Mouse (Mus musculus): ENCODE measurements around the gene Ngrn. TPM values are rescaled to one million over a fixed set of nuclear protein-coding genes. Genes with fewer than 3 reads are reported as not detected.

The Ngrn gene
- polyA plus RNA-seq, 1 experiment from 2014 or later, result 52.2 TPM

DNA sequence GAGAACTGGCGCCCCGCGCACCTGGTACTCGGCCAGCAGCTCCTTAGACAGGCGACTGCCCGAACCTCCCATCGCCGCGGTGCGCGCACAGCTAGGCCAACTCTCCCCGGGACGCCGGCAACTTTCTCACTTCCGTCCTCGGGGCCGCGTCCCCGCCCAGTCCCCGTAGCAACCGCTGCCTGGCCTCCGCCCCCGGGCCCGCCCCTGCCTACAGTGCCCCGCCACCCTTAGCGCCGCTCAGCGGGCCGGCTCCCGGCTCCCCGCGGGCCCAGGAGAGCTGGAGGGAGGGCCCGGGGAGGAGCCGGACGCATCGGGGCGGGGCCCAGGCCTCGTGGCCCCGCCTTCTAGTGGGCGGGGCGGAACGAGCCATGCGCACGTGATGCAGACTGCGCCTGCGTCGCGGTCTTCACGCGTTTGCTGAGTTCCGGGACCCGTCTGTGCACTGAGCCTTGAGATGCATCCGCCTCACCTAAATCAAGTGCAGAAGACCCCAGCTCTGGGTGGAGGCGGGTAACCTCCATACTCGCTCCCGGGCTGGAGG is 28.5 kb upstream of the Ngrn start, which contains the start of the genes Cib1 and Gdpgp1:
Cib1 (minus strand) TSS at position 325 of the 541 bp plus-strand sequence.
Gdpgp1 (plus strand) TSS at position 377 of the 541 bp plus-strand sequence.
- H3K4me1 ChIP-seq, result peaks cover 25% of the 10 kb centered on the region
- WGBS, result under 1% methylated on average over 56 of the region's 56 CpGs
- peak within 1 kb of the TSS; percentile 83 for H3K9ac ChIP-seq
- H3K36me3 ChIP-seq, result peaks cover 10% of the 10 kb centered on the region
- no peaks in the 10 kb centered on the region for H3K9me3 ChIP-seq
- 0 out of 2 replicates have a peak, but pooled peaks cover 4% of the 10 kb centered on the region for H3K27me3 ChIP-seq
- peak; percentile 97 for ATAC-seq (ENCODE audit: insufficient number of reproducible peaks, insufficient read depth, low FRiP score, low TSS enrichment, low read depth)
- H3K4me2 ChIP-seq, result peak within 1 kb of the TSS; percentile 87
- H3K27ac ChIP-seq, result peak within 1 kb of the TSS; percentile 63
- peak within 1 kb of the TSS; percentile 72 for H3K4me3 ChIP-seq

DNA sequence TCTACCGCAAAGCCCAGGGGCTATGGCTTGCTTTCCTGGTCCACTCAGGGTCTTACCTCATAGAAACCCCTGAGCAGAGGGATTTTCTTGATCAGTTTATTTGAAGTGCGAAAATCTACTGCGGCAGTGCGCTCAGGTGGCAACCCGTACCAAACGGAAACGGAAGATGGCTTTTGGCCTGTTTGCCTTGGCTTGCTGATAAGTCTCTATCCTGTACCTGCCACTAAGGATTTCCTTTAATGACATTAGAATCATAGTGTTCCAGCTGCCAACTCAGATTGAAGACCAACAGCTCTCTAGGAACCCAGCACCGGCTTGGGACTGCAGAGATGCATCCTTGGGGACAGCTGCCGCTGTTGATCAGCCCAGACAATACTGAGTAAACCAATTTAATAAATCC is 27.2 kb upstream of the Ngrn start:
- peak overlapping the region; percentile 22; the same call in 1 of the 2 replicates for H3K9ac ChIP-seq
- H3K36me3 ChIP-seq, result peaks cover 8% of the 10 kb centered on the region
- 0 out of 2 replicates have a peak, but pooled peaks cover 4% of the 10 kb centered on the region for H3K27me3 ChIP-seq
- 77% methylated on average over 9 of the region's 9 CpGs for WGBS
- no peak overlapping the region for H3K27ac ChIP-seq
- H3K4me2 ChIP-seq, result peak overlapping the region; percentile 87
- no peaks in the 10 kb centered on the region for H3K9me3 ChIP-seq
- H3K4me3 ChIP-seq, result peak overlapping the region; percentile 72; the same call in 1 of the 2 replicates
- ATAC-seq (ENCODE audit: insufficient number of reproducible peaks, insufficient read depth, low FRiP score, low TSS enrichment, low read depth), result no peak
- H3K4me1 ChIP-seq, result peaks cover 25% of the 10 kb centered on the region

- Histone ChIP-seq H3K27ac (no peak overlapping the region), H3K36me3 (peaks cover 30% of the 10 kb centered on the region)
- 89% methylated on average over 10 of the region's 10 CpGs for WGBS
Measured at GRCm38 (mm10) chr7:80238542-80238941, 22.5 kb upstream of the Ngrn start.

GRCm38 (mm10) chr7:80241661-80242060 is 19.4 kb upstream of the Ngrn start:
- peaks cover 30% of the 10 kb centered on the region for H3K36me3 ChIP-seq
- H3K9me3 ChIP-seq, result peaks cover 3% of the 10 kb centered on the region; the same call in 1 of the 2 replicates
- H3K27ac ChIP-seq, result no peak overlapping the region

More at GRCm38 (mm10) chr7:80238542-80238941, 22.5 kb upstream of the Ngrn start:
- Histone ChIP-seq H3K4me1 (peaks cover 13% of the 10 kb centered on the region), H3K27me3 (no peaks in the 10 kb centered on the region), H3K9me3 (no peaks in the 10 kb centered on the region), H3K4me3 (no peak overlapping the region), H3K4me2 (no peak overlapping the region), H3K9ac (no peak overlapping the region)
- ATAC-seq (ENCODE audit: insufficient number of reproducible peaks, insufficient read depth, low FRiP score, low TSS enrichment, low read depth), result no peak

GRCm38 (mm10) chr7:80244851-80245250 is 16.2 kb upstream of the Ngrn start:
- Histone ChIP-seq H3K27ac (no peak overlapping the region), H3K9ac (no peak overlapping the region), H3K36me3 (peaks cover 14% of the 10 kb centered on the region), H3K27me3 (no peaks in the 10 kb centered on the region), H3K9me3 (peaks cover 3% of the 10 kb centered on the region; the same call in 1 of the 2 replicates), H3K4me3 (no peak overlapping the region), H3K4me1 (no peaks in the 10 kb centered on the region), H3K4me2 (no peak overlapping the region)
- ATAC-seq (ENCODE audit: insufficient number of reproducible peaks, insufficient read depth, low FRiP score, low TSS enrichment, low read depth), result no peak
- WGBS, result 91% methylated on average over 4 of the region's 4 CpGs

More at GRCm38 (mm10) chr7:80241661-80242060, 19.4 kb upstream of the Ngrn start:
- Histone ChIP-seq H3K9ac (no peak overlapping the region), H3K4me1 (no peaks in the 10 kb centered on the region), H3K4me2 (no peak overlapping the region), H3K27me3 (no peaks in the 10 kb centered on the region), H3K4me3 (no peak overlapping the region)
- 84% methylated on average over 4 of the region's 4 CpGs for WGBS
- no peak for ATAC-seq (ENCODE audit: insufficient number of reproducible peaks, insufficient read depth, low FRiP score, low TSS enrichment, low read depth)

- H3K27ac ChIP-seq, result peak within 1 kb of the TSS; percentile 60
- H3K9ac ChIP-seq, result peak within 1 kb of the TSS; percentile 78
- H3K4me2 ChIP-seq, result peak within 1 kb of the TSS; percentile 66
- peak within 1 kb of the TSS; percentile 65 for H3K4me3 ChIP-seq
- peaks cover 5% of the 10 kb centered on the region; the same call in 1 of the 2 replicates for H3K36me3 ChIP-seq
- ATAC-seq (ENCODE audit: insufficient number of reproducible peaks, insufficient read depth, low FRiP score, low TSS enrichment, low read depth), result peak; percentile 94
- under 1% methylated on average over 48 of the region's 48 CpGs for WGBS
- H3K4me1 ChIP-seq, result no peaks in the 10 kb centered on the region
- H3K27me3 ChIP-seq, result no peaks in the 10 kb centered on the region
- peaks cover 3% of the 10 kb centered on the region; the same call in 1 of the 2 replicates for H3K9me3 ChIP-seq
Measured at GRCm38 (mm10) chr7:80246148-80246721, 14.8 kb upstream of the Ngrn start, which contains the start of gene Ttll13. Gene Ttll13 (plus strand): TSS chr7:80246376.

DNA sequence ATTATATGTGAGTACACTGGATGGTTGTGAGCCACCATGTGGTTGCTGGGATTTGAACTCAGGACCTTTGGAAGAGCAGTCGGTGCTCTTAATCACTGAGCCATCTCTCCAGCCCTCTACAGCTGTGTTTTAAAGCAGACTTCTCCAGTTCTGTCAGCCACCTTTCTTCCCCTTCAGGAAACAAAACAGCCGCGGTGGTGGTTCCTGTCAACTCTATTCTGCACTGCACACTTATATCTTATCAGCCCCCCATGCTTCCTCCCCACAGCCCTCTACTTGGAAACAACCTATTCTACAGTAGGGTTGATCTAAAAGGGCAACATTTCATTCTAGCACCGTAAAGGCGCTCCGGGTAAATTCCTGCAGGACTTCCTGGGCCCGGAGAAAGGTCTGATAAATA is 14.2 kb upstream of the Ngrn start:
- H3K4me3 ChIP-seq, result peak overlapping the region; percentile 65
- no peaks in the 10 kb centered on the region; the same call in 1 of the 2 replicates for H3K36me3 ChIP-seq
- H3K9ac ChIP-seq, result peak overlapping the region; percentile 78; the same call in 1 of the 2 replicates
- H3K4me1 ChIP-seq, result no peaks in the 10 kb centered on the region
- H3K9me3 ChIP-seq, result peaks cover 3% of the 10 kb centered on the region; the same call in 1 of the 2 replicates
- no peaks in the 10 kb centered on the region for H3K27me3 ChIP-seq
- H3K4me2 ChIP-seq, result peak overlapping the region; percentile 66
- H3K27ac ChIP-seq, result no peak overlapping the region
- WGBS, result 66% methylated on average over 7 of the region's 7 CpGs
- ATAC-seq (ENCODE audit: insufficient number of reproducible peaks, insufficient read depth, low FRiP score, low TSS enrichment, low read depth), result no peak

DNA sequence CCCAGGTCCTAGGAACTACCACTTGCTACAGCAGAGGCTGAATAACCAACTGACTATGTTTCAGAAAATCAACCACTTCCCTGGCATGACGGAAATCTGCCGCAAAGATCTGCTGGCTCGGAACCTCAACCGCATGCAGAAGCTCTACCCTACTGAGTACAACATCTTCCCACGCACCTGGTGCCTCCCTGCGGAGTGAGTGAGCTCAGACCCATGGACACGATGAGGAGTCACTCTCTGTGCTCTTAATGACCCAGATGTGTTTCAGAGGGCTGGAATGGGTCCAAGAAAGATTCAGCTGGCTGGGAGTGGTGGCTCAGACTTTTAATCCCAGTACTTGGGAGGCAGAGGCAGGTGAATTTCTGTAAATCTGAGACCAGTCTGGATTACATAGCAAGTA is 8.6 kb upstream of the Ngrn start:
- no peak overlapping the region for H3K4me2 ChIP-seq
- WGBS, result 84% methylated on average over 7 of the region's 7 CpGs
- no peaks in the 10 kb centered on the region for H3K36me3 ChIP-seq
- ATAC-seq (ENCODE audit: insufficient number of reproducible peaks, insufficient read depth, low FRiP score, low TSS enrichment, low read depth), result no peak
- no peaks in the 10 kb centered on the region for H3K4me1 ChIP-seq
- peaks cover 21% of the 10 kb centered on the region for H3K27me3 ChIP-seq
- no peak overlapping the region for H3K9ac ChIP-seq
- no peaks in the 10 kb centered on the region for H3K9me3 ChIP-seq
- no peak overlapping the region for H3K27ac ChIP-seq
- H3K4me3 ChIP-seq, result no peak overlapping the region

DNA sequence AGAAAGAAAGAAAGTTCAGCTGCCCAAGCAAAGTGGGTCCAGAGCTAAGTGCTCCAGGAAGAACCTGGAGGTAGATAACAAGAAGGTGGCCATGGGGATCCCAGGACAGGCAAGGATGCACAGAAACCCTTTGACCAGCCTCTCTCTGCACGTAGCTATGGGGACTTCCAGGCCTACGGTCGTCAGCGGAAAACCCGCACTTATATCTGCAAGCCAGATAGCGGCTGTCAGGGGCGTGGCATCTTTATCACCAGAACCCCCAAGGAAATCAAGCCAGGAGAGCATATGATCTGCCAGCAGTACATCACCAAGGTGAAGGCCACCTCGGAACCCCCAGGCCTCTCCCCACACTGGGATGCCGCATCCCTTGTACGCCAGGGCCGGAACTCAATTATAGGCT is 8.1 kb upstream of the Ngrn start:
- no peaks in the 10 kb centered on the region for H3K4me1 ChIP-seq
- H3K9me3 ChIP-seq, result no peaks in the 10 kb centered on the region
- H3K27me3 ChIP-seq, result peaks cover 26% of the 10 kb centered on the region
- 86% methylated on average over 11 of the region's 11 CpGs for WGBS
- no peak overlapping the region for H3K4me2 ChIP-seq
- H3K36me3 ChIP-seq, result no peaks in the 10 kb centered on the region
- H3K27ac ChIP-seq, result no peak overlapping the region
- no peak for ATAC-seq (ENCODE audit: insufficient number of reproducible peaks, insufficient read depth, low FRiP score, low TSS enrichment, low read depth)
- H3K9ac ChIP-seq, result no peak overlapping the region
- no peak overlapping the region for H3K4me3 ChIP-seq

DNA sequence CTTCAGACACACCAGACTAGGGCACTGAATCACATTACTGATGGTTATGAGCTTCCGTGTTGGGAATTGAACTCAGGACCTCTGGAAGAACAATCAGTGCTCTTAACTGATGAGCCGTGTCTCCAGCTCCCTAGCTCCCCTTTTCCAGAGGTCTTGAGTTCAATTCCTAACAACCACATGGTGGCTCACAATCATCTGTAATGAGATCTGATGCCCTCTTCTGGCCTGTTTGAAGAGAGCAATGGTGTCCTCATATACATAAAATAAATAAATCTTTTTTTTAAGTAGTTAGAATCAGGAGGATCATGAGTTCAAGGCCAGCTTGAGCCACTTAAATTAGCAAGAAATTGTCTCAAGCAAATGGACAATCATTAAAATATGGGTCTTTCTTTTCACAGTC is 5.0 kb upstream of the Ngrn start:
- Histone ChIP-seq H3K27me3 (peaks cover 48% of the 10 kb centered on the region), H3K36me3 (no peaks in the 10 kb centered on the region), H3K4me1 (peaks cover 5% of the 10 kb centered on the region; the same call in 1 of the 2 replicates), H3K4me2 (no peak overlapping the region), H3K4me3 (no peak overlapping the region), H3K9ac (no peak overlapping the region), H3K9me3 (no peaks in the 10 kb centered on the region), H3K27ac (no peak overlapping the region)
- WGBS, result 79% methylated on average over 2 of the region's 2 CpGs
- ATAC-seq (ENCODE audit: insufficient number of reproducible peaks, insufficient read depth, low FRiP score, low TSS enrichment, low read depth), result no peak

DNA sequence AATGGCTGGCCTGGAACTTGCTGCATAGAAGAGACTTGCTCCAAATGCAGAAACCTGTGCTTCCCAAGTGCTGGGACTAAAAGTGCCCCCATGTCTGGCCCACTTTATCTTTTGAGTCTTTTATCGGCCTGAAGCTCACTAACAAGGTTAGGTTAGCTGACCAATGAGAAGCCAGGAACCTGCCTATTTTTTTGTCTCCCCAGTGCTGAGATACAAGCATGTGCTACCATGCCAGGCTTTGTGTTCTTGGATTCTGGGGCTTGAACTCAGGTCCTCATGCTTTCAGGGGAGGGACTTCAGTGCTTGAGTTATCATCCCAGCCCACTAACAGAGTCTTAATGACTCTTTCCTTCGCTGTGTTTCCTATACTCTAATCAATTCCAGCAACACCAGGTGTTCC is 3.3 kb upstream of the Ngrn start:
- no peaks in the 10 kb centered on the region for H3K36me3 ChIP-seq
- H3K27ac ChIP-seq, result no peak overlapping the region
- no peak overlapping the region for H3K4me3 ChIP-seq
- no peak overlapping the region for H3K4me2 ChIP-seq
- H3K9me3 ChIP-seq, result no peaks in the 10 kb centered on the region
- ATAC-seq (ENCODE audit: insufficient number of reproducible peaks, insufficient read depth, low FRiP score, low TSS enrichment, low read depth), result no peak
- H3K9ac ChIP-seq, result no peak overlapping the region
- H3K4me1 ChIP-seq, result peaks cover 13% of the 10 kb centered on the region
- 59% methylated on average over 2 of the region's 2 CpGs for WGBS
- peaks cover 48% of the 10 kb centered on the region for H3K27me3 ChIP-seq
